Mouse (Mus musculus): ENCODE data around the gene Slc9a3. TPM values are rescaled to one million over a fixed set of nuclear protein-coding genes. Genes with fewer than 3 reads are reported as not detected.
A peak's percentile ranks its signal among the peaks of the same experiment; 100 is the strongest.

Slc9a3 gene
- polyA plus RNA-seq (2016; fragmentation: Nextera tagmentation; extraction: Ambion mirVana) = not detected in 2 replicates

- DNase-seq (ENCODE audit: low spot score) = peak; percentile 50
Measured at GRCm38 (mm10) chr13:74121141-74121602, at the start of gene Slc9a3. TSS of gene Slc9a3 (plus strand) at chr13:74121457.

GRCm38 (mm10) chr13:74071714-74072113 is 49.5 kb upstream of the Slc9a3 start:
- no peaks in the 10 kb centered on the region for H3K9me3 ChIP-seq (replicated peaks)
- H3K36me3 ChIP-seq = no peaks in the 10 kb centered on the region
- no peak for DNase-seq (ENCODE audit: low spot score)
- no peak overlapping the region for H3K27ac ChIP-seq
- H3K27me3 ChIP-seq (ENCODE audit: low read depth, poor library complexity, severe bottlenecking) = peaks cover 4% of the 10 kb centered on the region; the same call in 1 of the 2 replicates
- no peaks in the 10 kb centered on the region for H3K4me1 ChIP-seq
- H3K4me3 ChIP-seq = no peak overlapping the region
- 82% methylated on average over 3 of the region's 3 CpGs for WGBS

More at GRCm38 (mm10) chr13:74121141-74121602, at the start of gene Slc9a3:
- Histone ChIP-seq H3K4me1 (peaks cover 7% of the 10 kb centered on the region), H3K36me3 (no peaks in the 10 kb centered on the region), H3K9me3 (replicated peaks) (no peaks in the 10 kb centered on the region), H3K27me3 (ENCODE audit: low read depth, poor library complexity, severe bottlenecking) (peaks cover 81% of the 10 kb centered on the region), H3K4me3 (peak within 1 kb of the TSS; percentile 50), H3K27ac (no peak within 1 kb of the TSS)
- WGBS = under 1% methylated on average over 35 of the region's 35 CpGs

- Histone ChIP-seq H3K36me3 (no peaks in the 10 kb centered on the region), H3K4me1 (no peaks in the 10 kb centered on the region), H3K27ac (no peak overlapping the region), H3K27me3 (ENCODE audit: low read depth, poor library complexity, severe bottlenecking) (peaks cover 4% of the 10 kb centered on the region; the same call in 1 of the 2 replicates), H3K9me3 (replicated peaks) (no peaks in the 10 kb centered on the region), H3K4me3 (no peak overlapping the region)
- 88% methylated on average over 7 of the region's 7 CpGs for WGBS
- DNase-seq (ENCODE audit: low spot score) = no peak
Measured at GRCm38 (mm10) chr13:74073369-74073768, 47.9 kb upstream of the Slc9a3 start.

- 75% methylated on average over 3 of the region's 3 CpGs for WGBS
- no peak for DNase-seq (ENCODE audit: low spot score)
- Histone ChIP-seq H3K9me3 (replicated peaks) (no peaks in the 10 kb centered on the region), H3K27ac (no peak overlapping the region), H3K4me1 (no peaks in the 10 kb centered on the region), H3K4me3 (no peak overlapping the region), H3K36me3 (no peaks in the 10 kb centered on the region), H3K27me3 (ENCODE audit: low read depth, poor library complexity, severe bottlenecking) (peaks cover 7% of the 10 kb centered on the region; the same call in 1 of the 2 replicates)
Measured at GRCm38 (mm10) chr13:74090265-74090664, 31.0 kb upstream of the Slc9a3 start.

GRCm38 (mm10) chr13:74095936-74096335 is 25.3 kb upstream of the Slc9a3 start:
- Histone ChIP-seq H3K36me3 (no peaks in the 10 kb centered on the region), H3K27me3 (ENCODE audit: low read depth, poor library complexity, severe bottlenecking) (peaks cover 7% of the 10 kb centered on the region; the same call in 1 of the 2 replicates), H3K27ac (no peak overlapping the region), H3K4me1 (no peaks in the 10 kb centered on the region), H3K4me3 (no peak overlapping the region), H3K9me3 (replicated peaks) (no peaks in the 10 kb centered on the region)
- WGBS = 69% methylated on average over 2 of the region's 2 CpGs
- no peak for DNase-seq (ENCODE audit: low spot score)

- Histone ChIP-seq H3K9me3 (replicated peaks) (no peaks in the 10 kb centered on the region), H3K27me3 (ENCODE audit: low read depth, poor library complexity, severe bottlenecking) (peaks cover 6% of the 10 kb centered on the region; the same call in 1 of the 2 replicates), H3K4me1 (no peaks in the 10 kb centered on the region), H3K4me3 (no peak overlapping the region), H3K27ac (no peak overlapping the region), H3K36me3 (no peaks in the 10 kb centered on the region)
- 45% methylated on average over 2 of the region's 2 CpGs for WGBS
- DNase-seq (ENCODE audit: low spot score) = peak; percentile 61
Measured at GRCm38 (mm10) chr13:74096715-74097363, 24.4 kb upstream of the Slc9a3 start.

GRCm38 (mm10) chr13:74098913-74099312 is 22.3 kb upstream of the Slc9a3 start:
- DNase-seq (ENCODE audit: low spot score) = no peak
- WGBS = 83% methylated on average over 6 of the region's 6 CpGs
- H3K4me3 ChIP-seq = no peak overlapping the region
- H3K9me3 ChIP-seq (replicated peaks) = no peaks in the 10 kb centered on the region
- no peaks in the 10 kb centered on the region for H3K4me1 ChIP-seq
- no peaks in the 10 kb centered on the region for H3K36me3 ChIP-seq
- no peaks in the 10 kb centered on the region for H3K27me3 ChIP-seq (ENCODE audit: low read depth, poor library complexity, severe bottlenecking)
- no peak overlapping the region for H3K27ac ChIP-seq

GRCm38 (mm10) chr13:74102108-74102830 is 19.0 kb upstream of the Slc9a3 start:
- DNase-seq (ENCODE audit: low spot score) = no peak
- H3K4me1 ChIP-seq = no peaks in the 10 kb centered on the region
- H3K27me3 ChIP-seq (ENCODE audit: low read depth, poor library complexity, severe bottlenecking) = no peaks in the 10 kb centered on the region
- no peaks in the 10 kb centered on the region for H3K9me3 ChIP-seq (replicated peaks)
- 83% methylated on average over 8 of the region's 8 CpGs for WGBS
- no peak overlapping the region for H3K27ac ChIP-seq
- H3K36me3 ChIP-seq = no peaks in the 10 kb centered on the region
- no peak overlapping the region for H3K4me3 ChIP-seq

- H3K36me3 ChIP-seq = no peaks in the 10 kb centered on the region
- H3K27ac ChIP-seq = no peak overlapping the region
- no peaks in the 10 kb centered on the region for H3K27me3 ChIP-seq (ENCODE audit: low read depth, poor library complexity, severe bottlenecking)
- no peaks in the 10 kb centered on the region for H3K4me1 ChIP-seq
- no peak for DNase-seq (ENCODE audit: low spot score)
- no peaks in the 10 kb centered on the region for H3K9me3 ChIP-seq (replicated peaks)
- H3K4me3 ChIP-seq = no peak overlapping the region
- 84% methylated on average over 4 of the region's 4 CpGs for WGBS
Measured at GRCm38 (mm10) chr13:74102831-74103582, 18.2 kb upstream of the Slc9a3 start.

- Histone ChIP-seq H3K27me3 (ENCODE audit: low read depth, poor library complexity, severe bottlenecking) (no peaks in the 10 kb centered on the region), H3K36me3 (no peaks in the 10 kb centered on the region), H3K27ac (no peak overlapping the region), H3K4me3 (no peak overlapping the region), H3K9me3 (replicated peaks) (no peaks in the 10 kb centered on the region), H3K4me1 (no peaks in the 10 kb centered on the region)
- WGBS = 84% methylated on average over 7 of the region's 7 CpGs
- DNase-seq (ENCODE audit: low spot score) = no peak
Measured at GRCm38 (mm10) chr13:74104417-74104816, 16.8 kb upstream of the Slc9a3 start.

GRCm38 (mm10) chr13:74107410-74107809 is 13.8 kb upstream of the Slc9a3 start:
- Histone ChIP-seq H3K9me3 (replicated peaks) (no peaks in the 10 kb centered on the region), H3K4me3 (no peak overlapping the region), H3K4me1 (no peaks in the 10 kb centered on the region), H3K27me3 (ENCODE audit: low read depth, poor library complexity, severe bottlenecking) (no peaks in the 10 kb centered on the region), H3K27ac (no peak overlapping the region), H3K36me3 (no peaks in the 10 kb centered on the region)
- 91% methylated on average over 2 of the region's 2 CpGs for WGBS
- DNase-seq (ENCODE audit: low spot score) = no peak

- H3K4me1 ChIP-seq = no peaks in the 10 kb centered on the region
- H3K27ac ChIP-seq = no peak overlapping the region
- H3K36me3 ChIP-seq = no peaks in the 10 kb centered on the region
- no peak for DNase-seq (ENCODE audit: low spot score)
- H3K9me3 ChIP-seq (replicated peaks) = no peaks in the 10 kb centered on the region
- H3K4me3 ChIP-seq = no peak overlapping the region
- WGBS = 91% methylated on average over 4 of the region's 4 CpGs
- H3K27me3 ChIP-seq (ENCODE audit: low read depth, poor library complexity, severe bottlenecking) = no peaks in the 10 kb centered on the region
Measured at GRCm38 (mm10) chr13:74112593-74112992, 8.7 kb upstream of the Slc9a3 start.

Data from limb, embryonic 10.5 days (tissue).